20 mouse cellular contexts compared by ENCODE assay signal in the genomic region with DNA sequence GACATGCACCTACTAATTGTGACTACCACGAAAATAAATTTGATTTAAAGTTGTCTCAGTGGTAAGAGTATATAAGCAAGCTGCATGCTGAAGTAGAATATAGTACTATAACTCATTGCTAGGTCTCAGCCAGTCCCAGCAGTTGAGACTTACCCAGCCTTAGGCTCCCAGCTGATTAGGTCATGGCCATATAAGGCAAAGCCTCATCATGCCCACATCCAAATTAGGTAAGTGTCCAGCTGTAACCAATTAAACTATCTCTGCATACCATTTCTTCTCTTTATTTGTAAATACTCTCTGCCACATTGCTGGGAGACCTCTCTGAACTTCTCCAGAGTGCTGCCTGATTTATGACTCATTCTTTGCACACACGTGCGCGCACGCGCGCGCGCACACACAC.
DNase-seq lines count a peak whose midpoint lies in the region; ATAC-seq and TF ChIP-seq lines count a peak whose summit lies in the region.
"Had no signal": no experiment of that assay in that cellular context is flagged by ENCODE, and none has a peak within 500 bp of the region (broad histone marks: within the 10 kb centered on the region; RNA-seq: fewer than 3 reads in every experiment).

No protein-coding gene starts in this region.

- H3K36me3 ChIP-seq in kidney, embryonic 15.5 days = no peaks in the 10 kb centered on the region
- H3K36me3 ChIP-seq in neural tube, embryonic 11.5 days (ENCODE audit: control insufficient read depth, insufficient read depth, low read length) = no peaks in the 10 kb centered on the region
- H3K36me3 ChIP-seq in neural tube, embryonic 15.5 days = no peaks in the 10 kb centered on the region
- H3K36me3 ChIP-seq in embryonic facial prominence, embryonic 11.5 days (replicated peaks; ENCODE audit: control insufficient read depth, insufficient read depth, low read depth, low read length) = no peaks in the 10 kb centered on the region
- H3K36me3 ChIP-seq in myocyte (ENCODE audit: control insufficient read depth, insufficient read depth) = no peaks in the 10 kb centered on the region
- H3K36me3 ChIP-seq: midbrain, embryonic 10.5 days; neural tube, embryonic 13.5 days had no signal

- ATAC-seq in kidney, embryonic 15.5 days (replicated peaks; ENCODE audit: low FRiP score) = peak; percentile 79
- ATAC-seq in neural tube, embryonic 11.5 days (ENCODE audit: insufficient read depth, low FRiP score, low TSS enrichment) = peak; percentile 48; the same call in 1 of the 2 replicates
- ATAC-seq in neural tube, embryonic 15.5 days (ENCODE audit: low FRiP score) = no peak
- 0 out of 2 replicates have a peak, but pooled peaks have one; percentile 67 for ATAC-seq in embryonic facial prominence, embryonic 11.5 days (replicated peaks; ENCODE audit: insufficient number of reproducible peaks, low FRiP score, low TSS enrichment, low read depth)

- no peaks in the 10 kb centered on the region for H3K9me3 ChIP-seq in kidney, embryonic 15.5 days (replicated peaks)
- no peaks in the 10 kb centered on the region for H3K9me3 ChIP-seq in neural tube, embryonic 11.5 days (ENCODE audit: control insufficient read depth, low read length)
- H3K9me3 ChIP-seq in neural tube, embryonic 15.5 days (replicated peaks) = no peaks in the 10 kb centered on the region
- H3K9me3 ChIP-seq in embryonic facial prominence, embryonic 11.5 days (replicated peaks; ENCODE audit: control insufficient read depth, low read length) = no peaks in the 10 kb centered on the region
- H3K9me3 ChIP-seq: midbrain, embryonic 10.5 days; neural tube, embryonic 13.5 days had no signal

- H3K79me2 ChIP-seq in myocyte (ENCODE audit: control insufficient read depth, insufficient read depth) = no peaks in the 10 kb centered on the region

- H3K4me3 ChIP-seq in kidney, embryonic 15.5 days (replicated peaks) = no peak overlapping the region
- no peak overlapping the region for H3K4me3 ChIP-seq in neural tube, embryonic 11.5 days (ENCODE audit: low read depth, low read length)
- no peak overlapping the region for H3K4me3 ChIP-seq in neural tube, embryonic 15.5 days (replicated peaks)
- H3K4me3 ChIP-seq in embryonic facial prominence, embryonic 11.5 days (ENCODE audit: low read depth, low read length) = no peak overlapping the region
- H3K4me3 ChIP-seq in myocyte = no peak overlapping the region
- H3K4me3 ChIP-seq: midbrain, embryonic 10.5 days; neural tube, embryonic 13.5 days had no signal

- H3ac ChIP-seq in myocyte (ENCODE audit: control insufficient read depth, insufficient read length) = no peak overlapping the region

- WGBS in kidney, embryonic 15.5 days = 53% methylated on average over 9 of the region's 9 CpGs
- 70% methylated on average over 9 of the region's 9 CpGs for WGBS in neural tube, embryonic 11.5 days
- 76% methylated on average over 9 of the region's 9 CpGs for WGBS in neural tube, embryonic 15.5 days
- WGBS in embryonic facial prominence, embryonic 11.5 days = 80% methylated on average over 9 of the region's 9 CpGs

- no peak overlapping the region for H3K9ac ChIP-seq in kidney, embryonic 15.5 days
- H3K9ac ChIP-seq in neural tube, embryonic 11.5 days (ENCODE audit: low read length) = no peak overlapping the region
- no peak overlapping the region for H3K9ac ChIP-seq in neural tube, embryonic 15.5 days (replicated peaks)
- no peak overlapping the region for H3K9ac ChIP-seq in embryonic facial prominence, embryonic 11.5 days (replicated peaks; ENCODE audit: low read length)
- H3K9ac ChIP-seq: hindbrain, embryonic 14.5 days; liver, embryonic 14.5 days; neural tube, embryonic 13.5 days had no signal

- no peak overlapping the region for H3K4me2 ChIP-seq in kidney, embryonic 15.5 days
- no peak overlapping the region for H3K4me2 ChIP-seq in neural tube, embryonic 11.5 days (ENCODE audit: low read depth)
- no peak overlapping the region for H3K4me2 ChIP-seq in neural tube, embryonic 15.5 days
- no peak overlapping the region for H3K4me2 ChIP-seq in embryonic facial prominence, embryonic 11.5 days (ENCODE audit: low read depth, low read length)
- H3K4me2 ChIP-seq in myocyte (ENCODE audit: low read depth) = no peak overlapping the region
- H3K4me2 ChIP-seq: hindbrain, embryonic 14.5 days; neural tube, embryonic 13.5 days had no signal

- H3K27me3 ChIP-seq in kidney, embryonic 15.5 days = no peaks in the 10 kb centered on the region
- no peaks in the 10 kb centered on the region for H3K27me3 ChIP-seq in neural tube, embryonic 11.5 days (ENCODE audit: control insufficient read depth, insufficient read depth, low read length)
- H3K27me3 ChIP-seq in neural tube, embryonic 15.5 days (replicated peaks) = no peaks in the 10 kb centered on the region
- no peaks in the 10 kb centered on the region for H3K27me3 ChIP-seq in embryonic facial prominence, embryonic 11.5 days (ENCODE audit: control insufficient read depth, insufficient read depth, low read length)
- no peaks in the 10 kb centered on the region for H3K27me3 ChIP-seq in myocyte (ENCODE audit: control insufficient read depth, insufficient read depth, insufficient read length)
- H3K27me3 ChIP-seq: neural tube, embryonic 13.5 days had no signal

- H3K27ac ChIP-seq in kidney, embryonic 15.5 days = no peak overlapping the region
- no peak overlapping the region for H3K27ac ChIP-seq in neural tube, embryonic 11.5 days (ENCODE audit: low read depth, low read length)
- no peak overlapping the region for H3K27ac ChIP-seq in neural tube, embryonic 15.5 days (replicated peaks)
- H3K27ac ChIP-seq in embryonic facial prominence, embryonic 11.5 days (replicated peaks; ENCODE audit: low read depth, low read length) = no peak overlapping the region
- H3K27ac ChIP-seq: hindbrain, embryonic 14.5 days; liver, embryonic 14.5 days; neural tube, embryonic 13.5 days had no signal

- no peak for DNase-seq in kidney, postnatal 14 days
- DNase-seq in neural tube, embryonic 11.5 days (ENCODE audit: low spot score) = no peak
- peak; percentile 76 for DNase-seq in embryonic facial prominence, embryonic 11.5 days (ENCODE audit: low spot score)
- no peak for DNase-seq in gastrocnemius, adult 8-10 months (ENCODE audit: low spot score in 2 of 2)
- DNase-seq: adrenal gland, postnatal 10 days; cerebellum, adult 11-12 months; cerebellum, postnatal 25 days; gastrocnemius, postnatal 25 days; kidney, adult 18-20 months; left cerebral cortex, postnatal 4 days; lung, postnatal 14 days; right cerebral cortex, postnatal 25 days; thymus, adult 18-20 months had no signal

- TF ChIP-seq POLR2A in myocyte (IDR thresholded peaks at IDR 0.05; ENCODE audit: insufficient read length, low read depth) = no peak

- H3K4me1 ChIP-seq in kidney, embryonic 15.5 days = 0 out of 2 replicates have a peak, but pooled peaks cover 2% of the 10 kb centered on the region
- no peaks in the 10 kb centered on the region for H3K4me1 ChIP-seq in neural tube, embryonic 11.5 days (ENCODE audit: control insufficient read depth, insufficient read depth, low read length)
- peaks cover 3% of the 10 kb centered on the region for H3K4me1 ChIP-seq in neural tube, embryonic 15.5 days
- H3K4me1 ChIP-seq in embryonic facial prominence, embryonic 11.5 days (ENCODE audit: control insufficient read depth, insufficient read depth, low read length) = no peaks in the 10 kb centered on the region
- H3K4me1 ChIP-seq: neural tube, embryonic 13.5 days had no signal

TF ChIP-seq in myocyte, 11 proteins besides CTCF, POLR2A, EP300 and RAD21:
- TF ChIP-seq TCF3 (IDR thresholded peaks at IDR 0.05; ENCODE audit: insufficient read length, low read depth) (no peak), SRF (IDR thresholded peaks at IDR 0.05; ENCODE audit: control insufficient read depth, insufficient read length, low read depth) (peak; percentile 74)
